Mouse (Mus musculus) liver, postnatal 0 days (tissue): ENCODE results near the gene Abcc9.

Source experiments
- CTCF ChIP-seq: sonication (generic); IDR thresholded peaks from 2 replicates; pipeline ENCODE4 v1.5.1; 2016; ENCODE audit warnings: antibody characterized with exemption, low read depth
- EP300 ChIP-seq: IDR thresholded peaks from 2 replicates; pipeline ENCODE4 v1.6.1; 2016; ENCODE audit warnings: antibody characterized with exemption, low read depth, mild to moderate bottlenecking

- TF ChIP-seq EP300 (no peak), CTCF (no peak)
Observed at GRCm38 (mm10) chr6:142726032-142726431, 23.9 kb upstream of the Abcc9 start.
